Mouse (Mus musculus) left cerebral cortex, adult 6 months (tissue): Measurements from ENCODE around the gene Tm4sf20. TPM values are rescaled to one million over a fixed set of nuclear protein-coding genes. Genes with fewer than 3 reads are reported as not detected.

Experiments
- long read RNA-seq, 2 experiments: library from polyadenylated mRNA; unstranded; transcript quantifications; one replicate each; pipeline ENCODE4 v2.0.0; 2019 to 2020
- polyA plus RNA-seq: library from polyadenylated mRNA; unstranded; fragments of <200 nt; fragmentation: Nextera tagmentation; gene quantifications from 2 replicates; pipeline ENCODE4 v1.2.3, GENCODE M21; 2021

The Tm4sf20 gene
- polyA plus RNA-seq: not detected in 2 replicates
- long read RNA-seq, experiment 1: 0 reads
- long read RNA-seq, experiment 2: 0 reads

DNA sequence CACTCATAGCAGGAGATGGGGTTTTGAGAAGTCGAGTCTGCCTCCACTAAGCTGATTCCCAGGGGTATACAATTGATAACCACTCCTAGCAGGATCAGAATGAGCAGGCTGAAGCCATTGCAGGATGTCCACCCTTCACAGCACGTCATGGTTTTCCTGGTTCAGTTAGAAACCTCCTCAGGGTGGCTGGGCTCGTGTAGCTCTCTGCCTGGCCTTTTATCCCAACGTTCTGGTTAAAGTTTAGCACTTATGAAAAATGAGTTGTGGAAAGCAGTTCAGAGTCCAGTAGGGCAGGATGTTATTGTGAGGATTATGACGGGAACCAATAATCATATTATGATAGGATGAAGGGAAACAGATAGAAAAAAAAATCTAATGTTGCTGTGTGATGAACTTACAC lies at the start of gene Tm4sf20:
TSS of gene Tm4sf20 (minus strand) at position 193 of the 400 bp plus-strand sequence.

GRCm38 (mm10) chr1:82771022-82771586 lies 2.8 kb upstream of the Tm4sf20 start, which contains the start of gene Gm47791:
Gene Gm47791, minus strand, starts transcription at chr1:82771243.

GRCm38 (mm10) chr1:82724339-82725025 lies 43.8 kb downstream of the Tm4sf20 start, which contains the start of gene Mff:
Gene Mff, plus strand, starts transcription at chr1:82724890.

Other genes starting within 250 kb of the Tm4sf20 start
- gene Col4a4, start 181.6 kb downstream of the Tm4sf20 start, polyA plus RNA-seq: 0.04 and 0.06 TPM in 2 replicates
- 0.07 and 0.09 TPM in 2 replicates for gene Col4a3, start 181.5 kb downstream of the Tm4sf20 start, polyA plus RNA-seq
- 360 and 396 TPM in 2 replicates for gene Mff, start 43.6 kb downstream of the Tm4sf20 start, polyA plus RNA-seq
- gene Gm47791, start 2.8 kb upstream of the Tm4sf20 start, polyA plus RNA-seq: not detected in 2 replicates
- gene Agfg1, start 71.0 kb upstream of the Tm4sf20 start, polyA plus RNA-seq: 4.8 and 5.9 TPM in 2 replicates
- not detected in 2 replicates for gene A030005L19Rik, start 144.9 kb upstream of the Tm4sf20 start, polyA plus RNA-seq
- not detected in 2 replicates for gene A030014E15Rik, start 156.5 kb upstream of the Tm4sf20 start, polyA plus RNA-seq
- gene Gm6217, start 162.9 kb upstream of the Tm4sf20 start, polyA plus RNA-seq: not detected in 2 replicates
- gene A030003K21Rik, start 174.9 kb upstream of the Tm4sf20 start, polyA plus RNA-seq: not detected in 2 replicates
- gene Gm7544, start 187.6 kb upstream of the Tm4sf20 start, polyA plus RNA-seq: not detected in 2 replicates
- gene Gm47955, start 191.8 kb upstream of the Tm4sf20 start, polyA plus RNA-seq: not detected in 2 replicates
- gene Gm47959, start 232.1 kb upstream of the Tm4sf20 start, polyA plus RNA-seq: not detected in 2 replicates